Mouse (Mus musculus) liver, postnatal 0 days (tissue): ENCODE measurements around the gene Has1. TPM values are rescaled to one million over a fixed set of nuclear protein-coding genes. Genes with fewer than 3 reads are reported as not detected.

Experiments used
- ATAC-seq: fragments of 200-750 bp; cut with Nextera tagmentation; 2 replicates; pipeline ENCODE4 v1.8.0; 2017; ENCODE audit warnings: mild to moderate bottlenecking, moderate library complexity
- DNase-seq: peaks from one replicate; pipeline ENCODE4 v3.0.0-alpha.2; 2016
- H3K27ac ChIP-seq: fragments of 300-500 bp; sonication (generic); 2 replicates; pipeline ENCODE4 v1.5.1; 2014; ENCODE audit warnings: antibody characterized with exemption, moderate library complexity, mild to moderate bottlenecking, low read depth
- H3K27me3 ChIP-seq: fragments of 300-500 bp; sonication (generic); 2 replicates; pipeline ENCODE4 v1.6.1; 2014; ENCODE audit warnings: low read length, control low read depth, mixed read lengths; ENCODE audit not compliant: insufficient read depth
- H3K36me3 ChIP-seq: fragments of 300-500 bp; sonication (generic); replicated peaks from 2 replicates; pipeline ENCODE4 v1.6.1; 2014; ENCODE audit warnings: mild to moderate bottlenecking, control low read depth, low read length, moderate library complexity, mixed read lengths; ENCODE audit not compliant: insufficient read depth
- H3K4me1 ChIP-seq: fragments of 300-500 bp; sonication (generic); 2 replicates; pipeline ENCODE4 v1.6.1; 2014; ENCODE audit warnings: antibody characterized with exemption, mild to moderate bottlenecking, control low read depth; ENCODE audit not compliant: insufficient read depth
- H3K4me2 ChIP-seq: fragments of 300-500 bp; sonication (generic); 2 replicates; pipeline ENCODE4 v1.6.1; 2014; ENCODE audit warnings: low read depth, mild to moderate bottlenecking, low read length, moderate library complexity, mixed read lengths
- H3K4me3 ChIP-seq: fragments of 300-500 bp; sonication (generic); 2 replicates; pipeline ENCODE4 v1.5.1; 2014; ENCODE audit warnings: low read depth, low read length
- H3K9ac ChIP-seq: fragments of 300-500 bp; sonication (generic); replicated peaks from 2 replicates; pipeline ENCODE4 v1.6.1; 2014; ENCODE audit warnings: mild to moderate bottlenecking, moderate library complexity
- H3K9me3 ChIP-seq: fragments of 300-500 bp; sonication (generic); 2 replicates; pipeline ENCODE4 v1.6.1; 2016; ENCODE audit warnings: mild to moderate bottlenecking, control low read depth, low read length, mixed read lengths
- CTCF ChIP-seq: sonication (generic); IDR thresholded peaks from 2 replicates; pipeline ENCODE4 v1.5.1; 2016; ENCODE audit warnings: antibody characterized with exemption, low read depth
- EP300 ChIP-seq: IDR thresholded peaks from 2 replicates; pipeline ENCODE4 v1.6.1; 2016; ENCODE audit warnings: antibody characterized with exemption, low read depth, mild to moderate bottlenecking
- WGBS: fragments of 180-500 bp; shearing (Covaris S2); extraction: QIAGEN DNeasy Blood & Tissue Kit; methylation state at CpG from one replicate; pipeline ENCODE4 v1.1.7; 2014; ENCODE audit not compliant: insufficient replicate concordance; 5-methylcytosine and 5-hydroxymethylcytosine counted together
- microRNA counts: library from miRNA; unstranded; fragments of <30 nt; microRNA quantifications from one replicate; lab custom pipeline; 2015
- microRNA-seq: library from miRNA; unstranded; fragments of <30 nt; microRNA quantifications from one replicate; pipeline ENCODE4, GENCODE M21; 2016
- polyA plus RNA-seq: library from polyadenylated mRNA; unstranded; fragments of >200 nt; fragmentation: Nextera tagmentation; extraction: Ambion mirVana; gene quantifications from 2 replicates; pipeline ENCODE4 v1.2.1, GENCODE M21; 2015

Has1 gene
- polyA plus RNA-seq, 1 experiment from 2014 or later, result 0.09 TPM

DNA sequence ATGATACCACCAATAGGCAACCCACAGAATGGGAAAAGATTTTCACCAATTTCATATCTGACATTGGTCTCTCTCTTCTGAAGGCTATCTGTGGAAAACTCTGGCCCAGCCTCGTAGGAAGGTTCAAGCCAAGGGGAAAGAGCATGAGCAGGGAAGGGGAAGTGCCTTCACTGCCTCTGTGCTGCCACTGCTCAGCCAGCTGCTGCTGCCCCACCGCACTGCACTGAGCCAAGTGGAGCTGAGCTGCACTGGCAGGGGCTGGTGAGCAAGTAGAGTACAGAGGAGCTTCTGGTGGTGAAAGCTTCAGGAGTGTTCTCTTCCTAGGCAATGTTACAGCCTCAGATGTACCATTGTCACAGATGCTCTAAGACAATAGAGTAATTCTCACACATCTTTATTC is 59.5 kb downstream of the Has1 start:
- H3K4me2 ChIP-seq, result no peak overlapping the region
- H3K9me3 ChIP-seq, result no peaks in the 10 kb centered on the region
- DNase-seq (no peak), ATAC-seq (no peak)
- H3K4me3 ChIP-seq, result no peak overlapping the region
- no peaks in the 10 kb centered on the region for H3K4me1 ChIP-seq
- H3K9ac ChIP-seq, result no peak overlapping the region
- no peaks in the 10 kb centered on the region for H3K36me3 ChIP-seq
- H3K27me3 ChIP-seq, result no peaks in the 10 kb centered on the region
- H3K27ac ChIP-seq, result no peak overlapping the region
- TF ChIP-seq EP300 (no peak), CTCF (no peak)
- WGBS, result 42% methylated on average over 2 of the region's 2 CpGs

MicroRNAs within 50 kb of the gene (microRNA counts, 519-probe panel; counts per million panel counts)
- microRNA mmu-let-7e (lab: Ali Mortazavi, UCI) (7,383 counts per million, percentile 87 among the panel's probes with 10 or more counts), microRNA mmu-miR-125a-3p (lab: Ali Mortazavi, UCI) (2,359 counts per million, percentile 21 among the panel's probes with 10 or more counts), microRNA mmu-miR-125a-5p (lab: Ali Mortazavi, UCI) (7,875 counts per million, percentile 91 among the panel's probes with 10 or more counts), microRNA mmu-miR-99b (lab: Ali Mortazavi, UCI) (6,110 counts per million, percentile 72 among the panel's probes with 10 or more counts)

Small RNAs within 50 kb of the gene (microRNA-seq; reads per million reads assigned to microRNA genes)
- gene Gm25927 (not detected), gene Mir125a (3,060 reads per million, percentile 83 among the genes with 10 or more reads in this experiment), gene Mir99b (13,991 reads per million, percentile 94 among the genes with 10 or more reads in this experiment), gene Mirlet7e (not detected)

Other genes starting within 250 kb of the Has1 start
- gene Lnpep, start 230.2 kb downstream of the Has1 start, polyA plus RNA-seq, result 2.4 and 3.1 TPM in 2 replicates
- gene Vmn2r90, start 151.5 kb downstream of the Has1 start, polyA plus RNA-seq, result not detected in 2 replicates
- gene Spaca6, start 28.0 kb downstream of the Has1 start, polyA plus RNA-seq, result 2.1 and 3.1 TPM in 2 replicates
- 13.3 and 13.7 TPM in 2 replicates for gene Fpr1, start 28.7 kb upstream of the Has1 start, polyA plus RNA-seq
- gene Fpr2, start 32.6 kb upstream of the Has1 start, polyA plus RNA-seq, result 9.3 and 10.3 TPM in 2 replicates
- gene Fpr3, start 32.6 kb upstream of the Has1 start, polyA plus RNA-seq, result not detected in 2 replicates
- not detected in 2 replicates for gene Fpr-rs4, start 166.5 kb upstream of the Has1 start, polyA plus RNA-seq
- not detected in 2 replicates for gene Vmn2r124, start 194.2 kb upstream of the Has1 start, polyA plus RNA-seq
- not detected in 2 replicates for gene Vmn2r91, start 229.8 kb upstream of the Has1 start, polyA plus RNA-seq